Comparison of ENCODE assay signal across 28 mouse cellular contexts in genomic region chrX:153937346-153937745, GRCm38 (mm10).
DNase-seq lines count a peak whose midpoint lies in the region; ATAC-seq lines count a peak whose summit lies in the region.
"Had no signal": no experiment of that assay in that cellular context is flagged by ENCODE, and none has a peak within 500 bp of the region (broad histone marks: within the 10 kb centered on the region; RNA-seq: fewer than 3 reads in every experiment).

No protein-coding gene starts in this region.

- no peak overlapping the region for H3K4me2 ChIP-seq in heart, embryonic 11.5 days
- H3K4me2 ChIP-seq in limb, embryonic 11.5 days (ENCODE audit: low read depth, severe bottlenecking), result no peak overlapping the region
- H3K4me2 ChIP-seq in neural tube, embryonic 15.5 days, result no peak overlapping the region
- H3K4me2 ChIP-seq: forebrain, embryonic 13.5 days; midbrain, embryonic 12.5 days; neural tube, embryonic 12.5 days had no signal

- no peaks in the 10 kb centered on the region for H3K36me3 ChIP-seq in heart, embryonic 11.5 days (ENCODE audit: control insufficient read depth, insufficient read depth, low read length)
- no peaks in the 10 kb centered on the region for H3K36me3 ChIP-seq in limb, embryonic 11.5 days (ENCODE audit: control insufficient read depth, insufficient read depth, low read length)
- no peaks in the 10 kb centered on the region for H3K36me3 ChIP-seq in limb, embryonic 10.5 days
- H3K36me3 ChIP-seq in neural tube, embryonic 15.5 days, result no peaks in the 10 kb centered on the region
- H3K36me3 ChIP-seq: hindbrain, embryonic 10.5 days; midbrain, embryonic 12.5 days; neural tube, embryonic 12.5 days had no signal

- H3K27me3 ChIP-seq in heart, embryonic 11.5 days (ENCODE audit: control insufficient read depth, insufficient read depth, low read length), result no peaks in the 10 kb centered on the region
- H3K27me3 ChIP-seq in limb, embryonic 11.5 days (ENCODE audit: control insufficient read depth, insufficient read depth, low read length), result no peaks in the 10 kb centered on the region
- no peaks in the 10 kb centered on the region for H3K27me3 ChIP-seq in limb, embryonic 10.5 days (ENCODE audit: low read depth, poor library complexity, severe bottlenecking)
- no peaks in the 10 kb centered on the region for H3K27me3 ChIP-seq in neural tube, embryonic 15.5 days (replicated peaks)
- H3K27me3 ChIP-seq: forebrain, embryonic 13.5 days; midbrain, embryonic 12.5 days; neural tube, embryonic 12.5 days had no signal

- H3K4me1 ChIP-seq in heart, embryonic 11.5 days (ENCODE audit: control insufficient read depth, insufficient read depth, low read length), result no peaks in the 10 kb centered on the region
- H3K4me1 ChIP-seq in limb, embryonic 11.5 days (ENCODE audit: control insufficient read depth, insufficient read depth, low read length), result no peaks in the 10 kb centered on the region
- no peaks in the 10 kb centered on the region for H3K4me1 ChIP-seq in limb, embryonic 10.5 days
- H3K4me1 ChIP-seq in neural tube, embryonic 15.5 days, result no peaks in the 10 kb centered on the region
- H3K4me1 ChIP-seq: forebrain, embryonic 13.5 days; hindbrain, embryonic 10.5 days; megakaryocyte, embryonic 14.5 days; midbrain, embryonic 12.5 days; neural tube, embryonic 12.5 days had no signal

- DNase-seq in heart, adult 11 months, result peak; percentile 60
- peak; percentile 9 for DNase-seq in limb, embryonic 11.5 days (ENCODE audit: low spot score)
- no peak for DNase-seq in limb, embryonic 10.5 days (ENCODE audit: low spot score)
- DNase-seq in urinary bladder, postnatal 25 days (ENCODE audit: low spot score), result peak; percentile 1
- no peak for DNase-seq in urinary bladder, postnatal 10 days (ENCODE audit: low spot score)
- DNase-seq in cerebellum, postnatal 25 days, result no peak
- DNase-seq: adrenal gland, postnatal 25 days; cerebellum, adult 11-12 months; cerebellum, adult 9-11 months; gastrocnemius, postnatal 25 days; heart, adult 18-20 months; heart, postnatal 14 days; left cerebral cortex, postnatal 4 days; lung, adult 18-20 months; retina, postnatal 1 day; right cerebral cortex, postnatal 14 days had no signal

- no peak overlapping the region for H3K4me3 ChIP-seq in heart, embryonic 11.5 days (ENCODE audit: low read depth, low read length)
- H3K4me3 ChIP-seq in limb, embryonic 11.5 days (ENCODE audit: low read depth, low read length), result no peak overlapping the region
- no peak overlapping the region for H3K4me3 ChIP-seq in limb, embryonic 10.5 days
- H3K4me3 ChIP-seq in neural tube, embryonic 15.5 days (replicated peaks), result no peak overlapping the region
- H3K4me3 ChIP-seq: erythroblast, embryonic 14.5 days; forebrain, embryonic 13.5 days; hindbrain, embryonic 10.5 days; megakaryocyte, embryonic 14.5 days; midbrain, embryonic 12.5 days; myocyte; neural tube, embryonic 12.5 days had no signal

- ATAC-seq in heart, embryonic 11.5 days (replicated peaks; ENCODE audit: insufficient number of reproducible peaks, low FRiP score, low TSS enrichment), result no peak
- no peak for ATAC-seq in limb, embryonic 11.5 days (ENCODE audit: insufficient number of reproducible peaks, low FRiP score, low TSS enrichment, low read depth)
- no peak for ATAC-seq in neural tube, embryonic 15.5 days (ENCODE audit: low FRiP score)
- ATAC-seq: forebrain, embryonic 13.5 days; hindbrain, embryonic 16.5 days; intestine, embryonic 16.5 days; lung, postnatal 0 days had no signal

- H3K27ac ChIP-seq in heart, embryonic 11.5 days (ENCODE audit: low read depth, low read length), result no peak overlapping the region
- H3K27ac ChIP-seq in limb, embryonic 11.5 days (replicated peaks; ENCODE audit: low read depth, low read length), result no peak overlapping the region
- no peak overlapping the region for H3K27ac ChIP-seq in limb, embryonic 10.5 days
- H3K27ac ChIP-seq in neural tube, embryonic 15.5 days (replicated peaks), result no peak overlapping the region
- H3K27ac ChIP-seq: forebrain, embryonic 13.5 days; hindbrain, embryonic 10.5 days; midbrain, embryonic 12.5 days; neural tube, embryonic 12.5 days had no signal

- H3K9me3 ChIP-seq in heart, embryonic 11.5 days (replicated peaks; ENCODE audit: control insufficient read depth, low read length), result no peaks in the 10 kb centered on the region
- no peaks in the 10 kb centered on the region for H3K9me3 ChIP-seq in limb, embryonic 11.5 days (ENCODE audit: control insufficient read depth, low read length)
- no peaks in the 10 kb centered on the region for H3K9me3 ChIP-seq in limb, embryonic 10.5 days (replicated peaks)
- no peaks in the 10 kb centered on the region for H3K9me3 ChIP-seq in neural tube, embryonic 15.5 days (replicated peaks)
- H3K9me3 ChIP-seq: forebrain, embryonic 13.5 days; hindbrain, embryonic 10.5 days; midbrain, embryonic 12.5 days; neural tube, embryonic 12.5 days had no signal

- H3K9ac ChIP-seq in heart, embryonic 11.5 days (ENCODE audit: low read depth, low read length), result no peak overlapping the region
- no peak overlapping the region for H3K9ac ChIP-seq in limb, embryonic 11.5 days (ENCODE audit: low read length)
- H3K9ac ChIP-seq in neural tube, embryonic 15.5 days (replicated peaks), result no peak overlapping the region
- H3K9ac ChIP-seq: forebrain, embryonic 13.5 days; midbrain, embryonic 12.5 days; neural tube, embryonic 12.5 days had no signal

Comparison
In these comparisons a context has a peak if more than half of its experiments do, and no peak if none do; other contexts are left out.
1. DNase-seq: peak in heart, adult 11 months (single experiment), limb, embryonic 11.5 days (single experiment) and urinary bladder, postnatal 25 days (single experiment); none in limb, embryonic 10.5 days (single experiment), urinary bladder, postnatal 10 days (single experiment) and cerebellum, postnatal 25 days (0 of 2).